Mouse (Mus musculus) retina, embryonic 14.5 days (tissue): Measurements from ENCODE around the gene Nans.

Experiments
- DNase-seq: peaks from one replicate; pipeline ENCODE4 v3.0.0-alpha.2; 2015; ENCODE audit warnings: low spot score

Gene Nans

GRCm38 (mm10) chr4:46489028-46489925, at the start of gene Nans:
Nans (plus strand) TSS chr4:46489248.
- DNase-seq = peak; percentile 96

- no peak for DNase-seq
Observed at GRCm38 (mm10) chr4:46442501-46442900, 46.5 kb upstream of the Nans start.

GRCm38 (mm10) chr4:46445237-46445945, 43.7 kb upstream of the Nans start:
- no peak for DNase-seq

- no peak for DNase-seq
Observed at GRCm38 (mm10) chr4:46447461-46447860, 41.6 kb upstream of the Nans start.

GRCm38 (mm10) chr4:46448886-46449285, 40.2 kb upstream of the Nans start:
- no peak for DNase-seq

GRCm38 (mm10) chr4:46450020-46450518, 39.0 kb upstream of the Nans start:
- DNase-seq = no peak

- DNase-seq = peak; percentile 96
Observed at GRCm38 (mm10) chr4:46450519-46451131, 38.4 kb upstream of the Nans start, which contains the start of gene Anp32b. Anp32b (plus strand) TSS chr4:46450902.

GRCm38 (mm10) chr4:46451240-46451757, 37.7 kb upstream of the Nans start:
- DNase-seq = peak; percentile 63

- peak; percentile 83 for DNase-seq
Observed at GRCm38 (mm10) chr4:46451758-46452480, 37.1 kb upstream of the Nans start.

GRCm38 (mm10) chr4:46452481-46452850, 36.6 kb upstream of the Nans start:
- peak; percentile 75 for DNase-seq

- no peak for DNase-seq
Observed at GRCm38 (mm10) chr4:46452855-46453719, 36.0 kb upstream of the Nans start.

- no peak for DNase-seq
Observed at GRCm38 (mm10) chr4:46454097-46454864, 34.8 kb upstream of the Nans start.

- DNase-seq = no peak
Observed at GRCm38 (mm10) chr4:46456762-46457161, 32.3 kb upstream of the Nans start.

- DNase-seq = no peak
Observed at GRCm38 (mm10) chr4:46457186-46457585, 31.9 kb upstream of the Nans start.

GRCm38 (mm10) chr4:46458411-46458810, 30.6 kb upstream of the Nans start:
- DNase-seq = no peak

- peak; percentile 47 for DNase-seq
Observed at GRCm38 (mm10) chr4:46463130-46463830, 25.8 kb upstream of the Nans start.

- no peak for DNase-seq
Observed at GRCm38 (mm10) chr4:46465740-46466139, 23.3 kb upstream of the Nans start.

GRCm38 (mm10) chr4:46475101-46475500, 13.9 kb upstream of the Nans start:
- no peak for DNase-seq

- no peak for DNase-seq
Observed at GRCm38 (mm10) chr4:46479081-46479480, 10.0 kb upstream of the Nans start.
